Mouse (Mus musculus) erythroblast, embryonic 14.5 days (primary cell): ENCODE data around the gene Lgals3bp. TPM values are rescaled to one million over a fixed set of nuclear protein-coding genes. Genes with fewer than 3 reads are reported as not detected.

Source experiments
- H3K27me3 ChIP-seq: 2 replicates; pipeline ENCODE4 v1.6.1; 2012; ENCODE audit warnings: inconsistent platforms; ENCODE audit not compliant: control insufficient read depth
- H3K36me3 ChIP-seq: 2 replicates; pipeline ENCODE4 v1.6.1; 2012; ENCODE audit warnings: mild to moderate bottlenecking, inconsistent platforms; ENCODE audit not compliant: control insufficient read depth
- H3K4me1 ChIP-seq: 2 replicates; pipeline ENCODE4 v1.6.1; 2012; ENCODE audit warnings: inconsistent platforms; ENCODE audit not compliant: control insufficient read depth
- H3K4me3 ChIP-seq: replicated peaks from 2 replicates; pipeline ENCODE3; 2012; ENCODE audit warnings: moderate library complexity, mild to moderate bottlenecking, inconsistent platforms
- H3K9me3 ChIP-seq: 2 replicates; pipeline ENCODE4 v1.6.1; 2012; ENCODE audit warnings: low read length, inconsistent platforms, mixed read lengths; ENCODE audit not compliant: control insufficient read depth
- GATA1 ChIP-seq: IDR thresholded peaks from 2 replicates; pipeline ENCODE4 v1.6.1; 2012; ENCODE audit warnings: low read length, inconsistent platforms, mixed read lengths
- TAL1 ChIP-seq: IDR thresholded peaks from 3 replicates; pipeline ENCODE4 v1.6.1; 2012; ENCODE audit warnings: low read length, inconsistent platforms, mixed read lengths
- polyA plus RNA-seq: library from polyadenylated mRNA; stranded (reverse); fragments of >175 nt; gene quantifications from 2 replicates; pipeline ENCODE4 v1.2.3, GENCODE M21; 2012

Lgals3bp gene
- polyA plus RNA-seq, 1 experiment, result 0.23 TPM

GRCm38 (mm10) chr11:118414270-118414669 is 12.4 kb upstream of the Lgals3bp start:
- Histone ChIP-seq H3K4me3 (no peak overlapping the region), H3K36me3 (peaks cover 68% of the 10 kb centered on the region), H3K9me3 (no peaks in the 10 kb centered on the region), H3K27me3 (no peaks in the 10 kb centered on the region), H3K4me1 (peaks cover 27% of the 10 kb centered on the region)
- TF ChIP-seq GATA1 (no peak), TAL1 (no peak)

GRCm38 (mm10) chr11:118413055-118413454 is 11.2 kb upstream of the Lgals3bp start:
- Histone ChIP-seq H3K4me3 (no peak overlapping the region), H3K9me3 (no peaks in the 10 kb centered on the region), H3K36me3 (peaks cover 80% of the 10 kb centered on the region), H3K27me3 (no peaks in the 10 kb centered on the region), H3K4me1 (peaks cover 18% of the 10 kb centered on the region)
- no peak for TF ChIP-seq TAL1
- TF ChIP-seq GATA1, result no peak

GRCm38 (mm10) chr11:118412601-118413000 is 10.7 kb upstream of the Lgals3bp start:
- no peak for TF ChIP-seq GATA1
- no peak for TF ChIP-seq TAL1

GRCm38 (mm10) chr11:118411271-118411670 is 9.4 kb upstream of the Lgals3bp start:
- Histone ChIP-seq H3K27me3 (no peaks in the 10 kb centered on the region), H3K36me3 (peaks cover 90% of the 10 kb centered on the region), H3K4me1 (peaks cover 5% of the 10 kb centered on the region), H3K4me3 (no peak overlapping the region), H3K9me3 (no peaks in the 10 kb centered on the region)
- TF ChIP-seq GATA1 (no peak), TAL1 (no peak)

More at GRCm38 (mm10) chr11:118412601-118413000, 10.7 kb upstream of the Lgals3bp start:
- Histone ChIP-seq H3K4me3 (no peak overlapping the region), H3K36me3 (peaks cover 84% of the 10 kb centered on the region), H3K4me1 (peaks cover 14% of the 10 kb centered on the region), H3K27me3 (no peaks in the 10 kb centered on the region), H3K9me3 (no peaks in the 10 kb centered on the region)

GRCm38 (mm10) chr11:118410479-118410878 is 8.6 kb upstream of the Lgals3bp start:
- Histone ChIP-seq H3K36me3 (peaks cover 88% of the 10 kb centered on the region), H3K9me3 (no peaks in the 10 kb centered on the region), H3K4me1 (no peaks in the 10 kb centered on the region), H3K27me3 (no peaks in the 10 kb centered on the region), H3K4me3 (no peak overlapping the region)
- TF ChIP-seq TAL1 (no peak), GATA1 (no peak)

GRCm38 (mm10) chr11:118410073-118410444 is 8.2 kb upstream of the Lgals3bp start:
- Histone ChIP-seq H3K9me3 (no peaks in the 10 kb centered on the region), H3K27me3 (no peaks in the 10 kb centered on the region), H3K36me3 (peaks cover 84% of the 10 kb centered on the region), H3K4me3 (no peak overlapping the region), H3K4me1 (no peaks in the 10 kb centered on the region)
- no peak for TF ChIP-seq GATA1
- no peak for TF ChIP-seq TAL1

GRCm38 (mm10) chr11:118409106-118410072 is 7.5 kb upstream of the Lgals3bp start:
- peaks cover 79% of the 10 kb centered on the region for H3K36me3 ChIP-seq
- no peaks in the 10 kb centered on the region for H3K9me3 ChIP-seq
- H3K4me1 ChIP-seq, result no peaks in the 10 kb centered on the region
- TF ChIP-seq GATA1 (no peak), TAL1 (no peak)
- no peak overlapping the region for H3K4me3 ChIP-seq
- no peaks in the 10 kb centered on the region for H3K27me3 ChIP-seq

- Histone ChIP-seq H3K4me1 (no peaks in the 10 kb centered on the region), H3K4me3 (no peak overlapping the region), H3K36me3 (peaks cover 69% of the 10 kb centered on the region), H3K9me3 (no peaks in the 10 kb centered on the region), H3K27me3 (no peaks in the 10 kb centered on the region)
- no peak for TF ChIP-seq GATA1
- TF ChIP-seq TAL1, result no peak
These were observed 6.3 kb upstream of the Lgals3bp start for GRCm38 (mm10) chr11:118408051-118408740.

GRCm38 (mm10) chr11:118407318-118407910 is 5.5 kb upstream of the Lgals3bp start:
- Histone ChIP-seq H3K9me3 (no peaks in the 10 kb centered on the region), H3K4me1 (no peaks in the 10 kb centered on the region), H3K36me3 (peaks cover 68% of the 10 kb centered on the region), H3K27me3 (no peaks in the 10 kb centered on the region), H3K4me3 (no peak overlapping the region)
- TF ChIP-seq TAL1 (no peak), GATA1 (no peak)
